19 mouse cellular contexts compared by ENCODE assay signal in the genomic region with DNA sequence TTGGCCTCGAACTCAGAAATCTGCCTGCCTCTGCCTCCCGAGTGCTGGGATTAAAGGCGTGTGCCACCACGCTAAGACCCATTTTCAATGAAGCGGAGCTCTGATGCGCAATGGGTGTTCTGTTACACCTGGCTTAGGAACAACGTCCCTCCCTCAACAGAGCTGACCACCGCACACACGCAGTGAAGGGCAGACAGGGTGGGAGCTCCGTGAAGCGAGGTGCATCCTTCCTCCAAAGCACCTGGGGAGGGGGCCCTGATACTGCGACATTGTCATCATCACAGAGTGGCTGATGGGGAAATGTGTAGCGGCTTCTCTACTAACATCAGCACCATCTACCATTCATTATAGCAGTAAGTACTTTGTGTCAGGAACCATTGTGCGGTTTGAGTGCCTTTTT. TPM values are rescaled to one million over a fixed set of nuclear protein-coding genes. Genes with fewer than 3 reads are reported as not detected.
DNase-seq lines count a peak whose midpoint lies in the region; ATAC-seq and TF ChIP-seq lines count a peak whose summit lies in the region.
"Had no signal": no experiment of that assay in that cellular context is flagged by ENCODE, and none has a peak within 500 bp of the region (broad histone marks: within the 10 kb centered on the region; RNA-seq: fewer than 3 reads in every experiment).

No protein-coding gene starts in this region.

- no peaks in the 10 kb centered on the region for H3K9me3 ChIP-seq in heart, embryonic 13.5 days
- H3K9me3 ChIP-seq in ES-E14 (ENCODE audit: control insufficient read depth, insufficient read depth, low read depth, low read length): no peaks in the 10 kb centered on the region
- H3K9me3 ChIP-seq: forebrain, embryonic 10.5 days; forebrain, embryonic 13.5 days; hindbrain, embryonic 10.5 days; hindbrain, embryonic 13.5 days; intestine, embryonic 15.5 days; kidney, embryonic 15.5 days had no signal

- H3K4me2 ChIP-seq in heart, embryonic 13.5 days: no peak overlapping the region
- H3K4me2 ChIP-seq: forebrain, embryonic 13.5 days; hindbrain, embryonic 13.5 days; intestine, embryonic 15.5 days; kidney, embryonic 15.5 days had no signal

- peaks cover 19% of the 10 kb centered on the region for H3K4me1 ChIP-seq in heart, adult 2 months (ENCODE audit: control insufficient read depth, insufficient read depth, low read length)
- peaks cover 58% of the 10 kb centered on the region for H3K4me1 ChIP-seq in heart, embryonic 13.5 days
- no peaks in the 10 kb centered on the region; a peak in 1 of 4 replicates for H3K4me1 ChIP-seq in ES-E14 (ENCODE audit: control insufficient read depth in 2 of 2, insufficient read depth in 2 of 2, low read length in 2 of 2, poor library complexity in 1 of 2)
- H3K4me1 ChIP-seq: forebrain, embryonic 13.5 days; intestine, embryonic 15.5 days; kidney, embryonic 15.5 days had no signal

- no peak for TF ChIP-seq EP300 in heart, adult 2 months (IDR thresholded peaks at IDR 0.05; ENCODE audit: insufficient read depth, low read depth, low read length)

- H3K79me2 ChIP-seq in heart, adult 2 months (replicated peaks; ENCODE audit: control insufficient read depth, insufficient read depth, low read length): no peaks in the 10 kb centered on the region

- peaks cover 9% of the 10 kb centered on the region for H3K36me3 ChIP-seq in heart, adult 2 months (ENCODE audit: control insufficient read depth, insufficient read depth, low read length)
- H3K36me3 ChIP-seq in heart, embryonic 13.5 days: no peaks in the 10 kb centered on the region
- no peaks in the 10 kb centered on the region for H3K36me3 ChIP-seq in ES-E14 (ENCODE audit: control insufficient read depth, insufficient read depth, low read length, poor library complexity, severe bottlenecking)
- H3K36me3 ChIP-seq: forebrain, embryonic 10.5 days; hindbrain, embryonic 10.5 days; hindbrain, embryonic 13.5 days; intestine, embryonic 15.5 days; kidney, embryonic 15.5 days had no signal

- DNase-seq in cerebellum, adult 8-10 months: peak; percentile 20
- no peak for DNase-seq in cerebellum, adult 18-20 months
- no peak for DNase-seq in heart, adult 2 months
- DNase-seq in heart, postnatal 10 days: no peak
- no peak for DNase-seq in heart, postnatal 25 days (ENCODE audit: low spot score)
- no peak for DNase-seq in ES-E14 (ENCODE audit: low read depth, low spot score)
- no peak for DNase-seq in retina, postnatal 1 day
- DNase-seq: B cell, adult 2 months had no signal

- no peak overlapping the region for H3K9ac ChIP-seq in heart, adult 2 months (ENCODE audit: low read depth, low read length)
- H3K9ac ChIP-seq in heart, embryonic 13.5 days: no peak overlapping the region
- H3K9ac ChIP-seq in ES-E14 (ENCODE audit: insufficient read depth, low read depth, low read length, poor library complexity, severe bottlenecking): no peak overlapping the region
- H3K9ac ChIP-seq: forebrain, embryonic 13.5 days; hindbrain, embryonic 13.5 days; intestine, embryonic 15.5 days; kidney, embryonic 15.5 days had no signal

- no peak for TF ChIP-seq POLR2A in heart, adult 2 months (IDR thresholded peaks at IDR 0.05; ENCODE audit: insufficient read depth, low read depth, low read length)

- whole genome bisulfite sequencing in heart, adult 2 months: 92% methylated on average over 14 of the region's 14 CpGs
- WGBS in heart, embryonic 13.5 days: 88% methylated on average over 14 of the region's 14 CpGs

- TF ChIP-seq CTCF in heart, adult 2 months (IDR thresholded peaks at IDR 0.05): no peak

- no peak for ATAC-seq in heart, embryonic 13.5 days (ENCODE audit: extremely low read depth, insufficient number of reproducible peaks, low FRiP score, low TSS enrichment)
- ATAC-seq: activated CD4-positive, CD25-positive, alpha-beta regulatory T cell, adult 4 months; forebrain, embryonic 13.5 days; forebrain, embryonic 16.5 days; hindbrain, embryonic 16.5 days; intestine, embryonic 15.5 days had no signal

- in situ Hi-C loops in ES-E14 (cut with MboI; ENCODE audit: low sequenced_read_pairs in 2 of 2, unreplicated experiment in 2 of 2): no loop called here

- H3K27ac ChIP-seq in heart, adult 2 months: peak overlapping the region; percentile 90
- H3K27ac ChIP-seq in heart, embryonic 13.5 days (replicated peaks): peak overlapping the region; percentile 92
- H3K27ac ChIP-seq in ES-E14 (ENCODE audit: insufficient read depth, low read depth, low read length, poor library complexity, severe bottlenecking): no peak overlapping the region
- H3K27ac ChIP-seq: forebrain, embryonic 10.5 days; forebrain, embryonic 13.5 days; hindbrain, embryonic 10.5 days; hindbrain, embryonic 13.5 days; intestine, embryonic 15.5 days; kidney, embryonic 15.5 days had no signal

- intact Hi-C loops in heart, adult 2 months (cut with DNase I): no loop called here
- intact Hi-C loops in heart, postnatal 10 days (cut with DNase I): no loop called here
- intact Hi-C loops in heart, postnatal 25 days (cut with DNase I): no loop called here

- no peaks in the 10 kb centered on the region for H3K27me3 ChIP-seq in heart, adult 2 months (ENCODE audit: control insufficient read depth, insufficient read depth, low read length)
- no peaks in the 10 kb centered on the region for H3K27me3 ChIP-seq in heart, embryonic 13.5 days (replicated peaks)
- H3K27me3 ChIP-seq: CH12.LX; forebrain, embryonic 13.5 days; hindbrain, embryonic 13.5 days; intestine, embryonic 15.5 days; kidney, embryonic 15.5 days had no signal

- H3K4me3 ChIP-seq in heart, adult 2 months: no peak overlapping the region
- H3K4me3 ChIP-seq in heart, embryonic 13.5 days: no peak overlapping the region
- H3K4me3 ChIP-seq in ES-E14 (ENCODE audit: insufficient read depth in 1 of 2, low read depth in 1 of 2, low read length in 2 of 2, poor library complexity in 1 of 2, severe bottlenecking in 1 of 2): no peak overlapping the region
- H3K4me3 ChIP-seq: forebrain, embryonic 10.5 days; forebrain, embryonic 13.5 days; hindbrain, embryonic 10.5 days; hindbrain, embryonic 13.5 days; intestine, embryonic 15.5 days; kidney, embryonic 15.5 days had no signal

TF ChIP-seq in ES-E14, 5 proteins besides CTCF, POLR2A, EP300 and RAD21:
- TF ChIP-seq HCFC1 (IDR thresholded peaks at IDR 0.05; ENCODE audit: borderline replicate concordance, insufficient read depth, low read length) (no peak), ZNF384 (IDR thresholded peaks at IDR 0.05; ENCODE audit: low read depth, low read length) (0 out of 2 replicates have a peak, but pooled peaks have one; percentile 4)

RNA-seq across cellular contexts. Expression of gene Efr3b, which starts 15.2 kb away (rescaled TPM):
- total RNA-seq in heart, adult 2 months (2021): 1 to 10 TPM; 5.3 to 6.4 TPM
- polyA plus RNA-seq in heart, adult 2 months (2012; rRNA removed): 9.9 and 11.1 TPM in 2 replicates
- total RNA-seq in heart, postnatal 10 days (2021): 10 to 100 TPM in 1 of 2 experiments, 1 to 10 TPM in 1; 9.8 to 15.8 TPM
- 5.9 and 6.2 TPM in 2 replicates for polyA plus RNA-seq in heart, embryonic 13.5 days (2015; fragmentation: Nextera tagmentation; extraction: Ambion mirVana)
- 1 to 10 TPM; 7.3 to 7.9 TPM for total RNA-seq in heart, postnatal 25 days (2021)
- total RNA-seq in ES-E14 (2012; rRNA removed): 3.5 and 5.1 TPM in 2 replicates

RNA-seq across cellular contexts. Expression of gene Dnajc27, which starts 58.9 kb away (rescaled TPM):
- 1 to 10 TPM; 8.3 to 9.7 TPM for total RNA-seq in heart, adult 2 months (2021)
- 7.0 and 14.0 TPM in 2 replicates for polyA plus RNA-seq in heart, adult 2 months (2012; rRNA removed)
- 1 to 10 TPM; 6.8 to 7.3 TPM for total RNA-seq in heart, postnatal 10 days (2021)
- polyA plus RNA-seq in heart, embryonic 13.5 days (2015; fragmentation: Nextera tagmentation; extraction: Ambion mirVana): 7.8 and 8.0 TPM in 2 replicates
- total RNA-seq in heart, postnatal 25 days (2021): 1 to 10 TPM; 7.2 TPM
- 10.1 and 12.8 TPM in 2 replicates for total RNA-seq in ES-E14 (2012; rRNA removed)
